ENCODE assay signal across 8 mouse cellular contexts in the genomic region with DNA sequence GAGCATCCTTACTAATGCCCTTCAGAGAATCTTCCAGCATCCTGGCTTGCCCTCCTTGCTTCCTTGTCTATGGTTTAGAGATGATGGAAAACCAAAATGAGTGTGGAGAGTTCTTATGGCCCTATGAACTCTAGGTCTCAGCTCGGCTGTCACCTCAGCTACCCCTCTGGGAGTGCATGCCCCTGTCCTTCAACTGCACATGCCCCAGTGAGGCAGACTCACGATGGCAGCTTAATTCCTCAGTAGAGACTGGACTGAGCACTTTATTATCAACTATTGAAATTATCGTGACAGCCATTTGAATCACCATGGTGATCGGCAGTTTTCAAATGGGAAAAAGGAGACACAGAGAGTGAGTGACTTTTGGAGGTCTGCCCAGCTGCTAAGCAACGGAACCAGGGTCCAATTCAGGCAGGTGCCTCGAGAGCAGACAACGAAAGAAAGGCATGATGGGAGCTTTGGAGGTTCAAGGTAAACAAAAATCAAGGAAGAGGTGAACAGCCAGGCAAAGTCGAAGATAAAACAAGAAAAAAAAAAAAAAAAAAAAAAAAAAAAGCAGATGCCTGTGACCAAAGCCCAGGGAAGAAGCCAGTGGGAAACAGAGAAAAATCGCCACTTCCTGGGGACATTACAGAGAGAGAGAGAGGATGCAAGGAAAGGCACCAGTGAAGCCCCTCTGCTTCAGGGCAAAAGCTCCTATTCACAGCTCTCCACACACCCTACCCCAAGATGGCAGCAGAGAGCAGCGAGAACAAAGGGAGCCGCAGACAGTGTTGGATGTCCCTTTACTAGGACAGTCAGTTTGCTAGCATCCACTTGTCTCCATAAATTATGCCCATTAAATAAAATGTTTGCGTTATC.
DNase-seq lines count a peak whose midpoint lies in the region; ATAC-seq and TF ChIP-seq lines count a peak whose summit lies in the region.

No protein-coding gene starts in this region.

- no peak for ATAC-seq in G1E (ENCODE audit: extremely low read depth, insufficient number of reproducible peaks, low FRiP score, poor library complexity, severe bottlenecking)
- no peak for ATAC-seq in lung, postnatal 0 days
- ATAC-seq in megakaryocyte, adult 5-6 weeks (ENCODE audit: poor library complexity, severe bottlenecking) = no peak

- H3K9me3 ChIP-seq in G1E (replicated peaks) = no peaks in the 10 kb centered on the region
- no peaks in the 10 kb centered on the region for H3K9me3 ChIP-seq in lung, postnatal 0 days (ENCODE audit: low read length)

- no peaks in the 10 kb centered on the region for H3K36me3 ChIP-seq in G1E (replicated peaks)
- no peaks in the 10 kb centered on the region for H3K36me3 ChIP-seq in lung, postnatal 0 days (ENCODE audit: insufficient read depth, low read length)

- no peak for TF ChIP-seq EP300 in lung, postnatal 0 days (IDR thresholded peaks at IDR 0.05)

- no peaks in the 10 kb centered on the region for H3K27me3 ChIP-seq in G1E (ENCODE audit: insufficient read depth, low read length)
- no peaks in the 10 kb centered on the region for H3K27me3 ChIP-seq in lung, postnatal 0 days (replicated peaks; ENCODE audit: insufficient read depth, low read length)

- no peak overlapping the region for H3K4me3 ChIP-seq in G1E (ENCODE audit: low read depth, low read length)
- H3K4me3 ChIP-seq in gastrocnemius, adult 2 months = no peak overlapping the region
- no peak overlapping the region for H3K4me3 ChIP-seq in lung, postnatal 0 days (ENCODE audit: low read depth, low read length)

- intact Hi-C loops in gastrocnemius, adult 2 months (cut with DNase I) = loop anchor here (1.0 kb wide), 1 partner anchor 123 kb away; no protein-coding TSS in a partner anchor

- no peak overlapping the region for H3K27ac ChIP-seq in gastrocnemius, adult 2 months
- no peak overlapping the region for H3K27ac ChIP-seq in lung, postnatal 0 days (ENCODE audit: low read length)

- WGBS in lung, postnatal 0 days = 34% methylated on average over 12 of the region's 12 CpGs

- TF ChIP-seq CTCF in G1E (IDR thresholded peaks at IDR 0.05; ENCODE audit: low read depth, low read length) = 0 out of 2 replicates have a peak, but pooled peaks have one; percentile 15
- TF ChIP-seq CTCF in gastrocnemius, adult 2 months (IDR thresholded peaks at IDR 0.05) = peak; percentile 77
- TF ChIP-seq CTCF in lung, postnatal 0 days (IDR thresholded peaks at IDR 0.05) = peak; percentile 79

- H3K4me1 ChIP-seq in G1E (ENCODE audit: insufficient read depth, low read depth, low read length) = no peaks in the 10 kb centered on the region
- no peaks in the 10 kb centered on the region for H3K4me1 ChIP-seq in lung, postnatal 0 days (ENCODE audit: insufficient read depth, low read depth, low read length)

- peak; percentile 29 to 32 for DNase-seq in B cell, adult 2 months
- DNase-seq in G1E (ENCODE audit: low spot score) = no peak
- DNase-seq in cerebellum, adult 9-11 months = peak; percentile 16
- peak; percentile 68 for DNase-seq in gastrocnemius, adult 2 months
- peak; percentile 54 to 62 for DNase-seq in kidney, postnatal 25 days
- DNase-seq in lung, postnatal 0 days (ENCODE audit: low spot score) = peak; percentile 32
- peak; percentile 60 for DNase-seq in right cerebral cortex, adult 18-20 months

- no peak overlapping the region for H3K4me2 ChIP-seq in lung, postnatal 0 days (replicated peaks; ENCODE audit: low read depth, low read length)

- no peak overlapping the region for H3K9ac ChIP-seq in lung, postnatal 0 days (replicated peaks; ENCODE audit: low read depth)

Comparison
In these comparisons a context has a peak if more than half of its experiments do, and no peak if none do; other contexts are left out.
1. CTCF ChIP-seq: peak in every context shown above with its lines; median percentile 79 in lung, postnatal 0 days; 77 in gastrocnemius, adult 2 months; 15 in G1E.